Mouse (Mus musculus): ENCODE results near the gene Gart. TPM values are rescaled to one million over a fixed set of nuclear protein-coding genes. Genes with fewer than 3 reads are reported as not detected.
A peak's percentile ranks its signal among the peaks of the same experiment; 100 is the strongest.
"Not testable (repeated sequence)": the region's sequence is repeated elsewhere in the genome, so short reads cannot be mapped to it uniquely, and the experiment has no call there.

Gene Gart
- total RNA-seq, 2 experiments from 2014 or later = 58.8 to 60.1 TPM

DNA sequence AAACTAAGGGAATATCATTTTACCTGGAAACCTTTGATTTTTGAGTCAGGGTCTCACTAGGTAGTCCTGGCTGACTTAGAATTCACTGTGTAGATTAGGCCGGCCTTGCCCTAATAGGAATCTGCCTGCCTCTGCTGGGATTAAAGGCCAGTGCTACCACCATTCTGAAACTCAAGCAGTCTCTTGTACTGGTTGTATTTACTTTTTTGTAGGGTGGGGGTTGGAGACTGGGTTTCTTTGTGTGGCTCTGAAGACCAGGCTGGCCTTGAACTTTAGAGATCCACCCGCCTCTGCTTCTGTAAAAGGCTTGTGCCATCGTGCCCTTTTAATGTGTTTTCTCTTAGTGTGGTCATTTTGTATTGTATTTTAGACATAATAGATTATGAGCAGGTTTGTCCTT, 2.5 kb upstream of the Gart start:
- intact Hi-C loops (cut with DNase I) = no loop called here
- no peak for DNase-seq

DNA sequence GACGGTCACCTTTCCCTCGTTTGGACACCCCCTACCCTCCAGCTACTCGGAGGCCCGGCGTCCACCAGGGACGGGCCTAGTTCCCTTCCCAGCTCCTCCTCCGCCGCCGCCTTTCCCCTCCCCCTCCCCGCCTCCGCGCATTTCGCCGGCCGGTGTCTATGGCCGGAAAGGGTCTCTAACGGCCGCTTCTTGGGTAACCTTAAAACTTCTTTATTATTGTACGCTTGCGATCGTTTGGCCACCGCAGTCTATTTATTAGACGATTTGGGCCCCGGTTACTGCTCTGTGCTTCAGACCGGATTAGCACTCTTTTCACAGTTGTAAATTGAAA, 1.4 kb upstream of the Gart start:
- intact Hi-C loops (cut with DNase I) = no loop called here
- peak; percentile 80 for DNase-seq

DNA sequence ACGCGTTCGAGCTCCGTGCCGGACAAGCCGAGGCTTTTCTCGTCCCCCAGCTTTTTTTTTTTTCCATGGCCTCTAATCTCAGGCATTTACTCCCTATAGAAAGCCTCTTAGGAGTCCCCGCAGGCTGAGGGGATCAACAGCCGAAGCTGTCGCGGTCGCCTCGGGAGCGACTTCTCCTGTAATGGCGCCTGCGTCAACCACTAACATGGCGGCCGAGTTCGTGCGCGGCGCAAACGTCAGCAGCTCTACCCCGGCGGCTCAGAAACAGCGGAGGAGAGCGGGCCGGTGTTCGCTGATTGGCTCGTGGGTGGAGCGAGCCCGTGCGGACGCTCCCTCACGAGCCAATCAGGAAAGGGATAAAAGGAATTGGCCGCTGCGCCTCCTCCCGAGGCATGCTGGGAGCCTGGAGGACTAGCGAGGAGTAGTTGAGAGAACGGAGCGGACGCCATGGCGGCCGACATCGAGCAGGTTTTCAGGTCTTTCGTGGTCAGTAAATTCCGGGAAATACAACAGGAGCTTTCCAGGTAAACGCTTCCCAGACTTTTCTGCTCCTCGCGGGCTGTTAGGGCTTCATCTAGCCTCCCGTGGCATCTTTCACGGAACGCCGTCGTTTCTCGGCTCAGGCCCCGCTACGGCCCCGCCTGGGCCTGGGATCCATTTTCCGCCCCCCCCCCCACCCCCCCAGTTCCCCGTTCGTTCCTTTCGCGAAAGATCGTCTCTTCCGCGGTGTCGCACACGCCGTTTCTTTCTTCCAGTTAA, 888 bp upstream of the Gart start, which contains the start of gene Son:
Gene Son (plus strand): TSS at position 46 of the 759 bp plus-strand sequence.
- peak; percentile 97 for DNase-seq
- intact Hi-C loops (cut with DNase I) = no loop called here

DNA sequence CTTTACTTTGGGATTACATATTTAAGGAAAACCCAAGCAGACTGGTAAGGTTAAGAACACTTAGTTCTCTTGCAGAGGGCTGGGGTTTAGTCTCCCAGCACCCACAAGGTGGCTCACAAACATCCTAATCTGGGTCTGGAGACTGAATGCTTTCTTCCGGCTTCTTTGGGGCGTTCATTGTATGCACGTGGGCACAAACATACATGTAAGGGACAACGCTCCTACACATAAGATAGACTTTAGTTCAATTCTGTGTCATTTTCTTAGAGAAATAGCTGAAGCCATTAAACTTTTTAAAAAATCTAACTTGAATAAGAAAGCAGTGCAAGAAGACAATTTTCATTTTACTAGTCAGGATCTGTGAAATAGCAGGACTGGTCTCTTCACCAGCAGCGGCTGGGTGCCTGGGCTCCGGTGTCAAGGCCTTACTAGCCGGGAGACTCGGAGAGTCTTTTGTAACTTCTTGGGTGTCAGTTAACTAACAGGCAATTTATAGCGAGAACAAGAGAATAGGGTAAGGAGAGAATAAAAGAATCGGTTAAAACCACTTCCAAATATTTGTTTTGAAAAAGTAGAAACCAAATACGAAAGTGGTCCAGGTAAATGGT, 653 bp downstream of the Gart start:
- intact Hi-C loops (cut with DNase I) = no loop called here
- DNase-seq = no peak

DNA sequence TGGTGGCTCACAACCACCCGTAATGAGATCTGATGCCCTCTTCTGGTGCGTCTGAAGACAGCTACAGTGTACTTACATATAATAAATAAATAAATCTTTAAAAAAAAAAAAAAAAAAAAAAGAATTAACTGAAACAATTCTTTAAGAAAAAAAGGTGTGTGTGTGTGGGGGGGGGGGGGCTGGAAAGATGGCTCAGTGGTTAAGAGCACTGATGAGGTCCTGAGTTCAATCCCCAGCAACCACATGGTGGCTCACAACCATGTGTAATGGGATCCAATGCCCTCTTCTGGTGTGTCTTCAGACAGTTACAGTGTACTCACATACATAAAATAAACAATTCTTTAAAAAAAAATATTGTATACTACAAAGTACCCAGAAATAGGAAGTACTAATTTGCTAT, 1.3 kb downstream of the Gart start:
- intact Hi-C loops (cut with DNase I); DNase-seq: not testable (repeated sequence)

DNA sequence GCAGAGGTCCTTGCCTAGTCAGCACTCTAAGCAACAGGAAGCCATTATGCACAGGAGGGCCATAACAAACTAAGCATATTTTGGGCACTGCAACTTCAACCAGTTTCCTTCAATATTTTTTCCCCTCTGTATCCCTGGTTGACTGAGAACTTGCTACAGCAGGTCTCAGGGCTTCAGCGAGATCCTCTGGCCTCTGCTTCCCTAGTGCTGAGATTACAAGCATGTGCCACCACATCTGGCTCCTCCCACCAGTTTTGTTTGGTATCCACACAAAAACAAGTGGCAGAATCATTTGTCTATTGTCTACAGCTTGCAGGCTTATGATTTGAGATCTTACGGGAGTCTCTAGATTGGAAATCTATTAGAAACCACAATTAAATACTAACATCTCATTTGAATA, 1.9 kb downstream of the Gart start:
- intact Hi-C loops (cut with DNase I) = no loop called here
- no peak for DNase-seq

DNA sequence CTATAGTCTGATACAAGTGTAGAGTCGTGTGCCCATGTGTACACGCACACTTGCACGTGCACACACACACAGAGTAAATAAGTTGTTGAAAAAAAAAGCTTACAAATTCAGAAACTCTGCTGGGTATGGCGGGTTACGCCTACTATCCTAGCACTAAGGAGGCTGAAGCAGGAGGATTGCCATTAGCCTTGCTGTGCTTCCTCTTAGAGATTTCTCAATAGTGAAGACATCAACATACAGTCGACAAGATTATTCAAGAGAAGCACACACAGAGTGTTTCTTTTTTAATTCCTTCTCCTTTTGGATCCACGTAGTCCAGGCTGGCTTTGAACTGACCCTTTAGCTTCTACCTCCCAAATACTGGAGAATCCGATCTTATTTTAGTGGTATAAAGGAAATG, 6.6 kb downstream of the Gart start:
- DNase-seq = no peak
- intact Hi-C loops (cut with DNase I) = no loop called here

DNA sequence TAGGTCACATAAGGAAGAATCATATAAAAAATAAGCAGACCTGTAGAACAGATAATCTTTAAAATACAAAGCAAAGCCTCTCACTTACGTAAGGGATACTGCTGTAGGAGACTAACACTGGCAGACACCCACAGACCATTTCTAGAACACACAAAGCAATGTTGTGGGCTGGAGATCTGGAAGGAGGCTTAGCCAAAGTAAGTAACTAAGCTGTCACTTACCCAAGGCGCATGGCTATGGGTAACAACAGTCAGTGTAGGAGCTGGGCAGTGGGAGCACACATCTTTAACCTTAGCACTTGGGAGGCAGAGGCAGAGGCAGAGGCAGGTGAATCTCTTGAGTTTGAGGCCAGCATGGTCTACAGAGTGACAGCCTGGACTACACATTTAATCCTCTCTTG, 7.1 kb downstream of the Gart start:
- intact Hi-C loops (cut with DNase I) = no loop called here
- DNase-seq = no peak

DNA sequence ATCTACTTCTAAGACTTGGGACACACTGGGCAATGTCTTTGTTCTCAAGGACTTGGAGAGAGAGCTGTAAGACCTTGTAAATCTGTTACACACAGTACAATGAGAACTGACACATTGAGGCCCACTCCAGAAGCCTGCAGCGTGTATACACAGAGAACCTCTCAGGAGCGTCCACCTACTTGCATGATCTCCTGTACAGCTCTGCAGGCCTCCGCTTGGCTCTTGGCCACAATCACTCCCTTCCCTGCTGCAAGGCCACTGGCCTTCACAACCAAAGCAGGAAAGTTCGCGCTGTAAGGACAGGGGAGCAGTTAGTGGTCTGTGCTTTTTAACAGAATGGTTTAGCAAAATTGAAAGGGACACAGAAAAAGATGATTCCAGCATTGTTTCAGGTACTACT, 7.6 kb downstream of the Gart start:
- intact Hi-C loops (cut with DNase I) = no loop called here
- no peak for DNase-seq

DNA sequence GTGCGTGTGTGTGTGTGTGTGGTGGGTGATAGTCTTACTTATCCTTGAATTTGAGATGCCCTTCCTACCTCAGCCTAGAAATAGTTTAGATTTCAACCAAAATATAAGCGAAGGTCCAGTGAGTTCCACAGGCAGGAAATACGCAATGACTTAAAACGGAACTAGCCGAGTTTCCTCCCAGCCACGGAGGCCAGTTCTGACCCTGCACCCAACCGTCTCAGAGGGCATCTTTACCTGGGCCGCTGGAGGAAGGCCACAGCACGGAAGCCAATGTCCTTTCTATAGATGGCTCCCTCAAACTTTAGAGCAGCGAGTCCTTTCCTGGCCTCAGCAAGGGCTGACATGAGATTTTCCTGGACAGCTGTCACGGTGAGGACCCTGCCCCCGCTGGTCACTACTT, 13.1 kb downstream of the Gart start:
- intact Hi-C loops (cut with DNase I) = no loop called here
- no peak for DNase-seq

DNA sequence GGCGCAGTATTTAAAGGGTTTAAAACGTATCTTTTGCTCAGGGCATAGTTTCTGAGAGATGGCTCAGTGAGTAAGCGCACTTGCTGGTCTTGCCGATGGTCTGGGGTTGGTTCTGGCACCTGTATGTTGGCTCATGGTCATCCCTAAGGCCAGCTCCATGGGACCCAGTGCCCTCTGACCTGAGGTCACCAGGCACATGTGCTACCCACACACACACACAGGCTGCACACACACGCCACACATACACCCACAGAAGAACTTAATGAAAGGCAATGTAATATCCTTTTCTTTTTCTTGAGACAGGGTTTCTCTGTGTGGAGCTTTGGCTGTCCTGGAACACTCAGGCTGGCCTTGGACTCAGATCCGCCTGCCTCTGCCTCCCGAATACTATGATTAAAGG, 13.8 kb downstream of the Gart start:
- intact Hi-C loops (cut with DNase I) = no loop called here
- no peak for DNase-seq

DNA sequence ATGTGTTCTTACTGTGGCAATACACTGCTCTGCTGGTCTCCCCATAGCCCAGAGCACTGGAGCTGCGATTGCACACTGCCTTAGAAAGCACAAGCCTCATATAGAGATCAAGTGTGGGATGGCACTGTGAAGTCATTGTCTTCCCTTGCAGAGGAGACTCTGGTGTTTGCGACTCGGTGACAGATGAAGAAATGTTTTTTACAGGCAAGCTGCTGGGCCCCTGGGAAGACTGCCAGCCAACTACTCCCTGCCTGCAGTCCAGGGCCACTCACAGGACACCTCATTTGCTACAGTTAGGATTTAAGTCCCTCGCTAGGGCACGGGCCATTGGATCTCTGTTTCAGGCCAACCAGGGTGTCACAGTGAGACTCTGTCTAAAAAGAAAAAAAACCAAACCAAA, 14.3 kb downstream of the Gart start:
- no peak for DNase-seq
- intact Hi-C loops (cut with DNase I) = no loop called here

DNA sequence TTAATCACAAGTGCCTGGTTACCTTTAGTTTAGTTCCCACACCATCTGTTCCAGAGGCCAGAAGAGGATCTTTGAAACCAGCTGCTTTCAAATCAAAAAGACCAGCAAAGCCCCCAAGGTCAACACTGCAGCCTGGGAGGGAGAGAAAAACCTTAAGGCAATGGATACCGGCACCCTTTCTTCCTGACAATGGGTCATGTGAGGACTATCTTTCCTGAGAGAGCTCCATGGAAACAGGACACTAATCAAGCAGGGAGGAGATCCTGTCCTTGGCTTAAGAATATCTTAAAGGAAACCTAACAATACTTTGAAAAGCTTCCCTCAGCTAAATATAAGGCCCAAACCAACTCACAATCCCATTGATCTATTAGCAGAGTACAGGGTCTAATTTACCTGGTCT, 16.2 kb downstream of the Gart start:
- intact Hi-C loops (cut with DNase I) = no loop called here
- no peak for DNase-seq

DNA sequence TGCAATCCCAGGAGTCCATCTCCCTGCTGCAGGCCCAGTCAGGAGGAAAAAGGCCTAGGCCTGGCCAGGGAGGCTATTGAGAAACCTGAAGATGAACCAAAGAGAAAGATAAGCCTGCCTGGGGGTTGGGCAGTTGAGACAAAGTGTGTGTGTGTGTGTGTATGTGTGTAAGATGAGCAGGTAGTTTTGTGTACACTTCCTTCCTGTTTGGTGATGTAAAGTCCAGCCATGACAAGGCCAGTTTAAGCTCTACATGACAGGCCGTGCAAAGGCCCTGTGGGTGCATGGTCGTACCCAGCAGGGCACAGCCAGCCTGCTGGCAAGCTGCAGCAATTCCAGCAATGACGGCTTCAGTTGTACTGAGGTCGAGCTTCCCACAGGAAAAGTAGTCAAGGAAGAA, 17.0 kb downstream of the Gart start:
- DNase-seq = no peak
- intact Hi-C loops (cut with DNase I) = no loop called here

DNA sequence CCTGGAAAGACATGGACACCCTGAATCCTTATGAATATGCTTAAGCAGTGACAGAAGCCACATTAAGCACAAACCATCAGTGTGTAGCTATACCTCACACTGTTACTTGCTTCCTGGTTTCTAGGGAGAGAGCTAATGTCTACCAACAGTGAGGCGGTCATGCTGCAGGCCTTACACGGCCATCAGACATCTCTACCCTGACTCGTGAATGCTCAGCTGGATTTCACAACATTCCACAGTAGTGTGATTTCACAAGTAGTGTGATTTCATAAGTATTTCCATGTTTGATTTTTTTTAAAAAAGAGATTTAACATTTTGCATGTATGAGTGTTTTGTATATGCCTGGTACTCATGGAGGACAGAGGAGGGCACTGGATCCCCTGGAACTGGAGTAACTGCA, 18.1 kb downstream of the Gart start:
- no peak for DNase-seq
- intact Hi-C loops (cut with DNase I) = no loop called here

DNA sequence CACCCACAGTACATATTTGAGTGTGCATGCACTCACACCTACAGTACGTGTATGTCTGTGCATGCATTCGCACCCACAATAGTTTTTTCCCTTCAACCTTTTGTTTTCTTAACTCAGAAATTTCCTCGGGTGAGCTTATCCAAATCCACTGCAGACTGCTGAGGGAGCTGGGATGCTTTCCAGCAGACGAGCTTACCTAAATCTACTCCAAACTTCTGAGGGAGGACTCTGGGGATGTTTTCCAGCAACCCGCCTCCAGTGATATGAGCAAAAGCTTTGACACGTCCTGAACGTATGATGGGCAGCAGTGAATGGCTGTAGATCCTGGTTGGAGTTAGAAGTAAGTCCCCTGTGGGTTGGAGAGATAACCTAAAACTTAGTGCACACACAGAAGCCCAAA, 18.9 kb downstream of the Gart start:
- intact Hi-C loops (cut with DNase I) = no loop called here
- no peak for DNase-seq

DNA sequence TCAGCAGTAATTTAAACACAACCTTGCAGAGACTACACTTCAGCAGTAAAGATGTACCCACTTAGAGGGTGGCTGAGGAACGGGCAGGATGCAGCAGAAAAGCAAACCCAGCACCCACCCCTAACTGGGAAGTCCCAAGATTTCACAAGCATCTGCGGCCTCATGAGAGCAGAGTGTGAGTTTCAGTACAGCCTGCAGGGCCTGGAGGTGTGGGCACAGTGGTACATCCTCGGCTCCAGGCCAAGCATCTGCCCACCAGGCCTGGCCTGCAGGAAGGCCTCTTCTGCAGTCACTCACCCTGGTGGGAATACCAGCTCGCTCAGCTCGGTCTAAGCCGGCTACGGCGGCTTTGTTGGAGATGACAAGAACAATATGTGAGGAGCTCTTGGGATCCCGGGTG, 23.7 kb downstream of the Gart start:
- no peak for DNase-seq
- intact Hi-C loops (cut with DNase I) = no loop called here

DNA sequence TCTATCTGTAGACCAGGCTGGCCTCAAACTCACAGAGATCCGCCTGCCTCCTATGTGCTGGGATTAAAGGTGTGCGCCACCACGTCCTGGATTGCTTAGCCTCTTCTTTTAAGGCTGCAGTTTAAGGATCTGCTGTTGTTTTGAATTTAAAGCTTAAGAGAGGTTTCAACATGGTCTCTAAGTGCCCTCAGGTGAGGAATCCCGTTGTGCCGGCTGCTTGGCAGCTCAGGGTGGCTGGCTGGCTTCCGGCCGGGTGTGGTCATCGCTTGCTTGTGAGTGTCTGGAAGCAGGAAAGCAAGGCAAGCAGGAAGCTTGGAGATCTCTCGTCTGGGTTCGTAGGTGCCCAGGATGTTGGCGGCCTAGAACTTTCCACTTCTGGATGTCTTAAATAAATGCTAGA, 25.8 kb downstream of the Gart start:
- DNase-seq = no peak
- intact Hi-C loops (cut with DNase I) = no loop called here

DNA sequence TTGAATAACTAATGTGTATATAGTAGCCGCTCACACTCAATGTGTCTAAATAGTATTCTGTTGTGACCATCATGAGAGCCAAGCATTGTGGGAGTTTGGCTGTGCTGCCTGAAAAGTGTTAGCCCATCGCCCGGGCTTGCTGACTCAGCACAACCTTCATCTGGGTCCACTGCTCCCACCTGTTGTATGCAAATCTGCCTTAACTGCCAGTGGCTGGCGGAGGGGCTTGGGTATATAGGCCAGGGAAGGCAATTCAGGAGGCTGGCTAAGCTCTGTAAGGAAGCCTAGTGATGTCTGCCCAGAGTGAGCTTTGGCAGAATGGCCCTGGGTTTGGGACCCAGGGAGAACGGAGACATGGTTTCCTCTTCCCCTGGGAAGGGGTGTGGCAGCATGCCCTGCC, 26.6 kb downstream of the Gart start:
- no peak for DNase-seq
- intact Hi-C loops (cut with DNase I) = no loop called here

DNA sequence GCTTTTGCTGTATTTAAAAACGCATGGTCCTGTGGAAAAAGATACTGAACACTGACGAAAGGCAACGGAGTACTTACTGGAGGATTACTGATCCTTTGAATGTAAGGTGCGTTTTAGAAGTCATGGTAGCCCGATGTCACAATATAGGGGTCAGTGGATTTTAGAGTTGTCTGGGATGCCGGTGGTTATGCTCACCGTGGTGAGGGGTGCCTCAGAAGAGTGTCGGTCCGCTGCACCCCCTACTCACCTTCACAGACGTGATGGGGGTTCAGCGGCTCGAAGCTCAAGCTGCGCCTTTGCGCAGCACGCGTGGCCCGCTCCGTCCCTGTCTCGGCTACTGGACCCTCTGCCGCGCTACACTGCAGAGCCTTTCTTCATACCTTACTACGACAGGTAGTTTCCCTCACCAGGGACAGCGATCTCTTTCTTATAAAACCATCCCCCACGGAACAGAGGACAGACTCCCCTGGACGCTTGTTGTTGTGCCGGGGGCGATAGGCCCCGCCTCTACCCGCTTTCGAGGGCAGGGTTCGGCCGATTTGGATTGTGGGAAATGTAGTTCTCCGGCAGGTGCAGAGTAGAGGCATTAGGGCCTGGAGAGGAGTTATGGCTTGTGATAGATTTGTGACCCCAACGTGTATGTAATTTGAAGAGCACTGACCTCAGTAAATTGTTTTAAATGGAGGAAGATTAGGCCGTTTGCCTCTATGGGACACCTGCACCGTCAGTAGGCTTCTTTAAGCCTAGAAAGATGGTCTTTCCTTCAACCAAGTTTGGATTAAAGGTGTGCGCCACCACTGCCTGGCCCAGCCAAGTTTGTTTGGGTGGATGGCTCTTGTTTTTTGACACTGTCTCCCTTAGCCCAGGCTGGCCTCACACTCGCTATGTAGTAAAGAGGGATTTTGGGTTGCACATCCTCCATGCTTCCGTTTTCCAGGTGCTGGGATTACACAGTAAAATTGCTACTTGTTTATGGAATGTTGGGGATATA, 27.9 kb downstream of the Gart start, which contains the start of gene Dnajc28:
Gene Dnajc28 (minus strand): TSS at position 516 of the 991 bp plus-strand sequence.
- intact Hi-C loops (cut with DNase I) = no loop called here
- peak; percentile 77 for DNase-seq

DNA sequence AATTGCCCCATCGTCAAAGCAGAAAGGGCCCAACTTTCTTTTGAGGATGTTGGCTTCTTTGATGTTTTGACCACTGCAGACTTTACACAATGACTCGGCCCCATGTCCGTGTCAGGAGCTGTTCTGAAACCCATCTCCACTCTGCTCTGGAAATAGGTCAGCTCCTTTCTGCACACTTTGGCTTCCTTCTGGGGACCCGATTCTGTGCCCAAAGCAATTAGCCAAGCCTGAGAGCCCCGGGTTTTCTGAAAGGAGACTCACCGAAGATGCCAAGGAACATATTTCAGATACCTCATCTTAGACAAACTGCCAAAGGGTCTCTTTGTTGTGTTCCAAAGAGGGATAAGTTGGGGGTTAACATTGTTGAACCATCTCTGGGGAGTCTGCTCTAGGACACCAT, 32.2 kb downstream of the Gart start:
- no peak for DNase-seq

DNA sequence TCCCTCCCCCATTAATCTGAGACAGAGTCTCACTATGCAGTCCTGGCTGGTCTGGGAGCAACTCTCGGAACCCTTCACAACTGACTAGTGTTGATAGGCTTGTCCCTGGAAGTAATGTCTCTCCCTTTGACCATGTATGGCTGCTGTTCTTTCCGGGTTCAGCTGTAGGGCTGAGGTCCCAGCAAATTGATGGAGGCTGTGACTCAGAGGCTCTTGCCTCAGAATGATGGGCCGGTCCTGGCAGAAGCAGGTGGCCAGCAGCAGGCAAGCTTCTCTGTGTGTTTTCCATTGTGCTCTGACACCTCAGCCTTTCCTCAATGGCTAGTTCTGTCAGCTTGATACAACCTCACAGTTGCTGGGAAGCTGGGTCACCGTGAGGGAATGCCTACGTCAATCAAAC, 34.2 kb downstream of the Gart start:
- no peak for DNase-seq
- intact Hi-C loops (cut with DNase I) = no loop called here

More for the DNA sequence above, 32.2 kb downstream of the Gart start:
- intact Hi-C loops (cut with DNase I) = no loop called here

Measured in left cerebral cortex, postnatal 4 days (tissue).